Mouse (Mus musculus) MEL (cell line): ENCODE results near the gene Rad51b. TPM values are rescaled to one million over a fixed set of nuclear protein-coding genes. Genes with fewer than 3 reads are reported as not detected.

ENCODE experiments used
- DNase-seq: peaks from one replicate; pipeline ENCODE4 v3.0.0; 2011; ENCODE audit warnings: low read depth, low spot score
- H3K27ac ChIP-seq: 2 replicates; pipeline ENCODE4 v1.5.1; 2012; ENCODE audit warnings: low read depth, mild to moderate bottlenecking, control low read depth, low read length, moderate library complexity; ENCODE audit not compliant: control insufficient read depth
- H3K27me3 ChIP-seq, 2 experiments: fragments of 150-350 bp in 1 of 2; sonication (generic) in 1 of 2; 2 replicates each; pipeline ENCODE4 v1.6.1; 2012; ENCODE audit warnings: low read length in 2 of 2, mild to moderate bottlenecking in 2 of 2, improper control_type of control experiment in 1 of 2, moderate library complexity in 1 of 2; ENCODE audit not compliant: insufficient read depth in 2 of 2, control insufficient read depth in 1 of 2
- H3K36me3 ChIP-seq, 2 experiments: 2 replicates each; pipeline ENCODE4 v1.6.1; 2012 to 2014; ENCODE audit warnings: low read length in 2 of 2, improper control_type of control experiment in 1 of 2, inconsistent platforms in 1 of 2, mild to moderate bottlenecking in 1 of 2; ENCODE audit not compliant: insufficient read depth in 2 of 2, control insufficient read depth in 1 of 2
- H3K4me1 ChIP-seq, 2 experiments: fragments of 150-350 bp in 1 of 2; sonication (generic) in 1 of 2; 2 replicates each; pipeline ENCODE4 v1.6.1; 2012; ENCODE audit warnings: low read length in 2 of 2, improper control_type of control experiment in 1 of 2, mild to moderate bottlenecking in 1 of 2; ENCODE audit not compliant: insufficient read depth in 2 of 2, control insufficient read depth in 1 of 2
- H3K4me3 ChIP-seq, 2 experiments: fragments of 150-350 bp in 1 of 2; sonication (generic) in 1 of 2; 2 replicates each; pipeline ENCODE4 v1.5.1; 2012; ENCODE audit warnings: low read depth in 2 of 2, low read length in 2 of 2, mild to moderate bottlenecking in 2 of 2, moderate library complexity in 2 of 2, control low read depth in 1 of 2, improper control_type of control experiment in 1 of 2; ENCODE audit not compliant: control insufficient read depth in 1 of 2, insufficient read depth in 1 of 2
- H3K79me2 ChIP-seq: 2 replicates; pipeline ENCODE4 v1.6.1; 2012; ENCODE audit warnings: mild to moderate bottlenecking, low read length, moderate library complexity; ENCODE audit not compliant: control insufficient read depth, poor library complexity, insufficient read depth
- H3K9ac ChIP-seq: 2 replicates; pipeline ENCODE4 v1.6.1; 2012; ENCODE audit warnings: low read depth, mild to moderate bottlenecking, control low read depth, low read length, moderate library complexity; ENCODE audit not compliant: control insufficient read depth, poor library complexity, severe bottlenecking
- H3K9me3 ChIP-seq: fragments of 150-350 bp; sonication (generic); replicated peaks from 2 replicates; pipeline ENCODE4 v1.6.1; 2012; ENCODE audit warnings: mild to moderate bottlenecking, low read length, improper control_type of control experiment, moderate library complexity; ENCODE audit not compliant: insufficient read depth
- BHLHE40 ChIP-seq: IDR thresholded peaks from 2 replicates; pipeline ENCODE4 v1.6.1; 2012; ENCODE audit warnings: low read depth, mild to moderate bottlenecking, inconsistent platforms, low read length, improper control_type of control experiment, borderline replicate concordance
- CHD2 ChIP-seq: IDR thresholded peaks from 2 replicates; pipeline ENCODE4 v1.6.1; 2011; ENCODE audit warnings: low read length, improper control_type of control experiment
- CTCF ChIP-seq, 3 experiments: IDR thresholded peaks in 2 of 3; conservative IDR thresholded peaks in 1 of 3; 2 replicates each; pipeline ENCODE4 v1.5.1; 2011 to 2012; ENCODE audit warnings: low read length in 3 of 3, low read depth in 2 of 3, mild to moderate bottlenecking in 2 of 3, improper control_type of control experiment in 1 of 3, inconsistent platforms in 1 of 3, mixed read lengths in 1 of 3, moderate library complexity in 1 of 3; ENCODE audit not compliant: control insufficient read depth in 1 of 3, insufficient read depth in 1 of 3, poor library complexity in 1 of 3, severe bottlenecking in 1 of 3
- EP300 ChIP-seq, 2 experiments: IDR thresholded peaks; 2 replicates each; pipeline ENCODE4 v1.6.1; 2011; ENCODE audit warnings: improper control_type of control experiment in 2 of 2, low read length in 2 of 2, low read depth in 1 of 2, mild to moderate bottlenecking in 1 of 2
- ETS1 ChIP-seq: IDR thresholded peaks from 2 replicates; pipeline ENCODE4 v1.6.1; 2012; ENCODE audit warnings: low read depth, mild to moderate bottlenecking, inconsistent platforms, low read length, improper control_type of control experiment, moderate library complexity
- GATA1 ChIP-seq: IDR thresholded peaks from 2 replicates; pipeline ENCODE4 v1.6.1; 2011; ENCODE audit warnings: low read depth, low read length, improper control_type of control experiment
- KAT2A ChIP-seq: conservative IDR thresholded peaks from 2 replicates; pipeline ENCODE4 v1.6.1; 2012; ENCODE audit warnings: low read depth, low read length, improper control_type of control experiment, inconsistent platforms
- MAFK ChIP-seq: IDR thresholded peaks from 2 replicates; pipeline ENCODE4 v1.6.1; 2011; ENCODE audit warnings: low read depth, mild to moderate bottlenecking, low read length, improper control_type of control experiment, borderline replicate concordance
- MAX ChIP-seq: IDR thresholded peaks from 2 replicates; pipeline ENCODE4 v1.6.1; 2011; ENCODE audit warnings: low read length, improper control_type of control experiment
- MAZ ChIP-seq: IDR thresholded peaks from 2 replicates; pipeline ENCODE4 v1.6.1; 2012; ENCODE audit warnings: low read depth, mild to moderate bottlenecking, inconsistent platforms, low read length, improper control_type of control experiment
- MXI1 ChIP-seq: IDR thresholded peaks from 2 replicates; pipeline ENCODE4 v1.6.1; 2011; ENCODE audit warnings: mild to moderate bottlenecking, low read depth, low read length, improper control_type of control experiment
- MYC ChIP-seq: IDR thresholded peaks from 2 replicates; pipeline ENCODE4 v1.6.1; 2011; ENCODE audit warnings: low read depth, mild to moderate bottlenecking, low read length, improper control_type of control experiment, moderate library complexity
- NRF1 ChIP-seq: IDR thresholded peaks from 2 replicates; pipeline ENCODE4 v1.6.1; 2014; ENCODE audit warnings: low read depth, mild to moderate bottlenecking, inconsistent platforms, low read length, improper control_type of control experiment, moderate library complexity; ENCODE audit not compliant: poor library complexity, insufficient read depth, severe bottlenecking
- POLR2A ChIP-seq, 2 experiments: IDR thresholded peaks; 2 replicates each; pipeline ENCODE4 v1.6.1; 2011 to 2012; ENCODE audit warnings: low read length in 2 of 2, mild to moderate bottlenecking in 2 of 2, control low read depth in 1 of 2, improper control_type of control experiment in 1 of 2, low read depth in 1 of 2, moderate library complexity in 1 of 2; ENCODE audit not compliant: control insufficient read depth in 1 of 2, insufficient read depth in 1 of 2, poor library complexity in 1 of 2
- RAD21 ChIP-seq: IDR thresholded peaks from 2 replicates; pipeline ENCODE4 v1.6.1; 2011; ENCODE audit warnings: mild to moderate bottlenecking, low read depth, low read length, improper control_type of control experiment
- RCOR1 ChIP-seq: IDR thresholded peaks from 2 replicates; pipeline ENCODE4 v1.6.1; 2012; ENCODE audit warnings: low read depth, mild to moderate bottlenecking, inconsistent platforms, low read length, improper control_type of control experiment
- SIN3A ChIP-seq: IDR thresholded peaks from 2 replicates; pipeline ENCODE4 v1.6.1; 2012; ENCODE audit warnings: low read length, improper control_type of control experiment, inconsistent platforms
- SMC3 ChIP-seq: IDR thresholded peaks from 2 replicates; pipeline ENCODE4 v1.6.1; 2011; ENCODE audit warnings: low read depth, low read length, improper control_type of control experiment
- TAL1 ChIP-seq: IDR thresholded peaks from 2 replicates; pipeline ENCODE4 v1.6.1; 2012; ENCODE audit warnings: mild to moderate bottlenecking, inconsistent platforms, low read length, moderate library complexity, mixed read lengths
- TBP ChIP-seq: IDR thresholded peaks from 2 replicates; pipeline ENCODE4 v1.8.0; 2011; ENCODE audit warnings: low read depth, low read length, improper control_type of control experiment
- TCF12 ChIP-seq: IDR thresholded peaks from 2 replicates; pipeline ENCODE4 v1.6.1; 2014; ENCODE audit warnings: low read depth, mild to moderate bottlenecking, inconsistent platforms, low read length, improper control_type of control experiment, moderate library complexity
- USF1 ChIP-seq: IDR thresholded peaks from 2 replicates; pipeline ENCODE4 v1.6.1; 2014; ENCODE audit warnings: low read depth, mild to moderate bottlenecking, inconsistent platforms, low read length, improper control_type of control experiment, moderate library complexity
- USF2 ChIP-seq, 2 experiments: IDR thresholded peaks; 2 replicates each; pipeline ENCODE4 v1.6.1; 2011 to 2012; ENCODE audit warnings: improper control_type of control experiment in 2 of 2, low read length in 2 of 2, borderline replicate concordance in 1 of 2, inconsistent platforms in 1 of 2, low read depth in 1 of 2, mild to moderate bottlenecking in 1 of 2; ENCODE audit not compliant: insufficient read depth in 1 of 2
- ZKSCAN1 ChIP-seq: IDR thresholded peaks from 2 replicates; pipeline ENCODE4 v1.6.1; 2012; ENCODE audit warnings: low read depth, mild to moderate bottlenecking, inconsistent platforms, low read length, improper control_type of control experiment, moderate library complexity
- ZNF384 ChIP-seq: IDR thresholded peaks from 2 replicates; pipeline ENCODE4 v1.6.1; 2012; ENCODE audit warnings: low read depth, mild to moderate bottlenecking, inconsistent platforms, low read length, improper control_type of control experiment
- polyA plus RNA-seq, 2 experiments: library from polyadenylated mRNA; stranded (reverse) in 1 of 2; unstranded in 1 of 2; fragments of >175 nt in 1 of 2; fragments of >200 nt in 1 of 2; gene quantifications; 2 replicates each; pipeline versions ENCODE4 v1.2.1 to v1.2.4; 2012; ENCODE audit warnings: low replicate concordance in 2 of 2, low read depth in 1 of 2; ENCODE audit not compliant: insufficient read length in 2 of 2, insufficient read depth in 1 of 2, missing spikeins in 1 of 2
- total RNA-seq: library from RNA; depleted of rRNA; stranded (reverse); fragments of 300-350 nt; gene quantifications from 2 replicates; pipeline ENCODE4 v1.2.3, GENCODE M21; 2012

Rad51b gene
- total and polyA plus RNA-seq, 3 experiments: 3.6 to 5.7 TPM; not detected in 1

- peaks cover 0 to 13% of the 10 kb centered on the region in 2 experiments; a peak in 2 of 4 replicates for H3K36me3 ChIP-seq
- TF ChIP-seq TAL1: no peak
- no peak for TF ChIP-seq GATA1
- no peak for TF ChIP-seq MAZ
- TF ChIP-seq RAD21: no peak
- TF ChIP-seq USF2 (IDR thresholded peaks at IDR 0.05; ENCODE audit: borderline replicate concordance in 1 of 2, insufficient read depth in 1 of 2, low read depth in 1 of 2, low read length in 2 of 2): no peak
- TF ChIP-seq NRF1: no peak
- no peak for TF ChIP-seq ZKSCAN1
- TF ChIP-seq MXI1: no peak
- no peak for TF ChIP-seq RCOR1
- no peak for TF ChIP-seq USF1
- TF ChIP-seq MYC: no peak
- TF ChIP-seq CHD2: no peak
- TF ChIP-seq KAT2A: no peak
- no peak for TF ChIP-seq MAX
- no peak for TF ChIP-seq SIN3A
- no peak for TF ChIP-seq TCF12
- no peak for DNase-seq
- H3K27me3 ChIP-seq: no peaks in the 10 kb centered on the region
- no peak overlapping the region for H3K9ac ChIP-seq
- no peak overlapping the region for H3K4me3 ChIP-seq
- no peaks in the 10 kb centered on the region for H3K79me2 ChIP-seq
- no peak overlapping the region for H3K27ac ChIP-seq
- H3K4me1 ChIP-seq: peaks cover 8 to 19% of the 10 kb centered on the region in 2 experiments
- H3K9me3 ChIP-seq: no peaks in the 10 kb centered on the region
Measured at GRCm38 (mm10) chr12:79731905-79732304, 434.8 kb downstream of the Rad51b start.

- Histone ChIP-seq H3K27me3 (no peaks in the 10 kb centered on the region), H3K36me3 (peaks cover 0 to 13% of the 10 kb centered on the region in 2 experiments; a peak in 2 of 4 replicates), H3K9me3 (no peaks in the 10 kb centered on the region), H3K4me1 (peaks cover 8 to 19% of the 10 kb centered on the region in 2 experiments), H3K27ac (peak overlapping the region; percentile 13; the same call in 1 of the 2 replicates), H3K9ac (no peak overlapping the region), H3K79me2 (no peaks in the 10 kb centered on the region), H3K4me3 (no peak overlapping the region)
- DNase-seq: peak; percentile 89
- TF ChIP-seq SIN3A (peak; percentile 45; the same call in 1 of the 2 replicates), MYC (peak; percentile 16; the same call in 1 of the 2 replicates), TBP (peak; percentile 48; the same call in 1 of the 2 replicates), RCOR1 (peak; percentile 73; the same call in 1 of the 2 replicates), POLR2A (IDR thresholded peaks at IDR 0.05; ENCODE audit: control insufficient read depth in 1 of 2, insufficient read depth in 1 of 2, low read depth in 1 of 2, low read length in 2 of 2, poor library complexity in 1 of 2) (no peak), SMC3 (peak; percentile 20; the same call in 1 of the 2 replicates), GATA1 (peak; percentile 91), EP300 (IDR thresholded peaks at IDR 0.05; ENCODE audit: low read depth in 1 of 2, low read length in 2 of 2) (peak; percentile 92 to 93), TAL1 (peak; percentile 98), MAFK (no peak), USF1 (no peak), BHLHE40 (no peak), TCF12 (peak; percentile 96), CTCF (IDR thresholded peaks at IDR 0.05 in 2 of 3, conservative IDR thresholded peaks at IDR 0.05 in 1 of 3; ENCODE audit: control insufficient read depth in 1 of 3, insufficient read depth in 1 of 3, low read depth in 2 of 3, low read length in 3 of 3, poor library complexity in 1 of 3, severe bottlenecking in 1 of 3) (no peak), ETS1 (peak; percentile 88), MXI1 (0 out of 2 replicates have a peak, but pooled peaks have one; percentile 17), CHD2 (0 out of 2 replicates have a peak, but pooled peaks have one; percentile 16), ZNF384 (no peak)
Measured at GRCm38 (mm10) chr12:79732355-79733115, 435.5 kb downstream of the Rad51b start.
